Mouse (Mus musculus) testis, postnatal 14 days (tissue): Measurements from ENCODE around the gene Smyd3.

ENCODE experiments used
- DNase-seq: peaks from one replicate; pipeline ENCODE4 v3.0.0; 2021; ENCODE audit warnings: low spot score

The Smyd3 gene

DNA sequence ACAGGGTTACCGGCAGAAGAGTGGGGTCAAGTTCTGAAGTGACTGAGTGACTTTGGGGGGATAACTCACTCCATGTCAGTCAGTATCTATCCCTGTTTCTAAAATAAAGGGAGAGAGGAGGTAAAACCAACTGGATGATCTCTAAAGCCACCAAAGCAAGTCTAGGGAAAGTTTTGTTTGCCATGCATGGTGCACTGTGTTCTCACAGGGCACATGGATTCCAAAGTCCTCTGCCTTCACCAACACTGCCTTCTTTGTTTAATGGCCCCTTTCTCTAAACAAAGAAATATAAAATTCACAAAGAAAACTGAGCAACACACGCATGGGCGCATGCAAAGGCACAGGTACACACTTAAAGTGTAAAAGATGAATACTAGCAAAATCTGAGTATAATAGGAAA lies 403.5 kb downstream of the Smyd3 start:
- no peak for DNase-seq

GRCm38 (mm10) chr1:179108759-179109158 lies 409.1 kb downstream of the Smyd3 start:
- DNase-seq: no peak

- no peak for DNase-seq
Observed at GRCm38 (mm10) chr1:179107761-179108694, 409.8 kb downstream of the Smyd3 start.

DNA sequence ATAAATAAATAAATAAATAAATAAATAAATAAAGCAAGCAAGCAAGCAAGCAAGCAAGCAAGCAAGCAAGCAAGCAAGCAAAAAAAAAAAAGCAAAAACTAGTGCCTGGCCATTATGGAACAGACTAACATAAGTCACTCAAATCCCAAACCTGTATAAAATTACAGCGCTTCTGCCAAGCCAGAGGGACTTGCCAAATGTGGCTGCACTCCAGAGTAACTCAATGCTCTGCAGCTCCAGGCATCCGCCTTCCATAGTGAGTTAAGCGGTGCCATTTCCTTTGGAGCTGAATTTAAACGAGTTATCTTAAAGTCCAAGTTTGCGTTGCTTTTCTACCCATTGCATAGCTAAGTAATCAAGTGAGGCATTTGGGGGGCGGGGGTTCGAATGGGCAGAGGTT lies 410.6 kb downstream of the Smyd3 start:
- no peak for DNase-seq

DNA sequence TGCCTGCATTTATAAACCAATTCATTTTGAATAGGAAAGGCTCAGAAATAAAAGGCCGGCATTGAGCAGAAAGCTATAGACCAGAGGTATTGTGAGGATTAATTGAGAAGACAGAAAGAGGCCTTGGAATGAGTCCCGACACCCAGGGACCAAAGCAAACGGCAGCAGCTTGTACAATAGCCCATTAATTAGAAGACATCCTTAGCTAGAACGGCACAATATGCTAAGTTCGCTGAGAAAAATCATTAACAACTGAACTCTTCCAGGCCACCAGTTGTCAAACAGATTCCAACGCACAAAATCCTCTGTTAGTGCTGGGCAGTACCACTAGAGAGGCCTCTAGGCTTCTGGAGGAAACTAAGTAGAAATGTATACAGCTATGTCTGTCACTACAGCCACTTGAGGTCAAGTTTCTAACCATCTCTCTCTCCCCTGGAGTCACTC lies 411.1 kb downstream of the Smyd3 start:
- DNase-seq: no peak

DNA sequence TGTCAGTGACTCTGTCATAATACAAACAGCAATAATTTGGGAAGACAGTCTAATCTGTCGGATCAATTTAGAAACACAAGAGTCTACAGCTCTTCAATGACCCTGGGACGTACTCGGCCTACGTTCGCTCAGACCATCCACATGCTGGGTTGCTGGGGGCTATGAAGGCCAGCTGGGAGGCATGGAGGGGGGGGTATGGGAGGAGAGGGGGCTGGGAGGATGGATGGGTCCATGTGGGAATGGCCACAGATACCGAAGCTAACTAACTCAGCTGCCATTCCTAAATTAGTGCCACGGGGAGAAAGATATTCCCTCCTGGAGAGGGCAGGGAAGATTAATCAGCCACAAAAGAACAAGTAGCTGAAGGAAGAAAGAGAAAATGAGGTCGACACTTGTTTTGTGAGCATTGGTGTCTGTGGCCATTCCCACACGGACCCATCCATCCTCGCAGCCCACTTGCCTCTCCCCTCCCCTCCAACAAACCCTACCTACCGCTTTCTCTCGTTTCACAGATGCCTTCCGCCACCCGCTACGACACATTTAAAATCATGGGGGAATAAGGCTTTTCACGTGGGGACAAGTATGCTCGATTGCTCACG lies 411.6 kb downstream of the Smyd3 start:
- DNase-seq: no peak

- no peak for DNase-seq
Observed at GRCm38 (mm10) chr1:179104447-179104846, 413.4 kb downstream of the Smyd3 start.

DNA sequence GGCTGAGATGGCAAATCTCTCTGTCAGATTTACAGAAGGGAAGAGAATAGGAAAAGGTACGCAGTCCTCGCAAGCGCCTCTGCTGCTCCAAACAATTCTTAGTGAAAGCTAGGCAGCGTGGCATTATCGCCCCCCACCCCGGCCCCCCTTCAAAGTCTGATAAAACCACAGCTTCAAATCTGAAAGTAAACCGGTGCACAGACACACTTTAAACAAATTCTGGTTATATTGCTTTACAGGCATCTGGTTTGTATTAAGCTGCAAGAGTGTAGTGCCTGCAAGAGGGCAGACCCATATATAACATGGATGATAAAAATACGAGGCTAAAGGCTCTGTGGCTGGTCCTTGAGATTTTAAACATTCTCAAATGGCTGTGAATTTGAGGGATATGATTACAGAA lies 420.8 kb downstream of the Smyd3 start:
- no peak for DNase-seq

DNA sequence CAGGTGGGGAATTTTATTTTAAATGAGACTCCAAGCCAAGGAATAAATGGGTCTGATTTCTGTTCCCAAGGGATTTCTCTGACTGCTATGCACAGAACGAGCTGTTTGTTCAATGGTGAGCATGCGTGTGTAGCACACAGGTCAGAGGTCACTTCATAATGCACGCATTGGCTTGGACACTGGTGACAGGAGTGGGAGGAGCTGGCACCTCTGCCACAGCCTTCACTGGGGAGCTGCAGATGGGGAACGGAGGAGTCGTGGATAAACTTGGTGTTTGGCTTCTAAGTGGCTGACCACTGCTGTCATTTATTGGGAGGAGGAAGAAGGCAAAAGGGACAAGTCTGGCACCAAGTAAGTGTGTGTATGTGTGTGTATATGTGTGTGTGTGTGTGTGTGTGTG lies 421.5 kb downstream of the Smyd3 start:
- DNase-seq: no peak

DNA sequence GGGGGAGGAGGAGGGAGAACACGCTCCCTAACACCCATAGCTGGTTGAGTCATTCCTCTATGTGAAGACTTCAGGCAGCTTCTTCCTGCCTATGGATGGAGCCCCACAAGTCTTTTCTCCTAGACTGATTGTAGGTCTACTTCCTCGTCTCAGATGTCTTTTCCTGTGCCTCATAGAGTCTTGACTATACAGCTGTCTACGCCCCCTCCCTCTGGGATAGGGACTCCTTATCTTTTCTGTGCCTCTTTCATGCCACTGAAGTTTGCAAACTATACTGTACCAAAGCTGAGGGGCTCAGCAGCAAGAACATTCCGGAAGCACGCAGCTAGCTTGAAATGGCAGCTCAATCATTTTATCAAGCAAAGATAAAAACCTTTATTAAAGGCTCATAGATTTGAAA lies 428.7 kb downstream of the Smyd3 start:
- DNase-seq: no peak

- DNase-seq: no peak
Observed at GRCm38 (mm10) chr1:179087033-179087998, 430.5 kb downstream of the Smyd3 start.

GRCm38 (mm10) chr1:179086208-179086607 lies 431.6 kb downstream of the Smyd3 start:
- DNase-seq: no peak

GRCm38 (mm10) chr1:179083098-179083497 lies 434.7 kb downstream of the Smyd3 start:
- DNase-seq: no peak

- DNase-seq: no peak
Observed at GRCm38 (mm10) chr1:179073846-179074245, 444.0 kb downstream of the Smyd3 start.

- no peak for DNase-seq
Observed at GRCm38 (mm10) chr1:179072935-179073654, 444.7 kb downstream of the Smyd3 start.

GRCm38 (mm10) chr1:179072406-179072805 lies 445.4 kb downstream of the Smyd3 start:
- no peak for DNase-seq

- DNase-seq: no peak
Observed at GRCm38 (mm10) chr1:179068990-179069389, 448.9 kb downstream of the Smyd3 start.

DNA sequence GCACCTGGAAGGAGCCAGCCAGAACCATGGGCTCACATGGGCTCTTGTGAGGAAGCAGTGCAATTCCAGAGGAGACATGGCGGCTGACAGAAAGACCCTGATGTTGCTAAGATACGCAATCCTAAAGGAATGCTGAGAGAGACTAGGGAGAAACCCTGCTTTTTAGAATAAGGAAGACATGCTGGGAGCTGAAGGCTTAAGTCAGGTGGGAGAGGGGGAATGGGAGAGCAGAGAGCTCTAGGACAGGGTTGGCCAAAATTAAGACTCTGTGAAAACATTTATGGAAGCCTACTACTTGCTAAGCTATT lies 452.6 kb downstream of the Smyd3 start:
- no peak for DNase-seq

- no peak for DNase-seq
Observed at GRCm38 (mm10) chr1:179064601-179065293, 453.1 kb downstream of the Smyd3 start.

- peak; percentile 61 for DNase-seq
Observed at GRCm38 (mm10) chr1:179061759-179062168, 456.1 kb downstream of the Smyd3 start.

DNA sequence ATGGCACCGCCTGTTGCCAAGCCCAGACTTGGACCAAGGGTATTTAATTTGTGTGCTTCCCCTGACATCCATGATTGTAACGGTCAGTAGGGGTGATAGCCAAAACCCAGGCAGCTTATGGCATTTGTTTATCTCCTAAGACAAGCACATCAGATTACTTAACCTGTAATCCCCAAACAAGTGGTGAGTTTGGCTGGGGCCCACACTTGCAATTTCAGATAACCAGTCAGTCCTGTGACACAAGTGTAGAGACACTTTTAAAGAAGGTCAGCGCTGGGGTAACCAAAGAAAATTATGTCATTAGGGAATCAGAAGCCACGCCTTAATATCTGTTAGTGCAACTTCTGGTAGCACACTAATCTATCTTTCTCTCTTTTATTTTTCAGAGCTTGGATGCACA lies 456.8 kb downstream of the Smyd3 start:
- no peak for DNase-seq
